Mouse (Mus musculus) lung, adult 2 months (tissue): ENCODE measurements around the gene Copg1.

Experiments used
- CTCF ChIP-seq: fragments of 200-500 bp; IDR thresholded peaks from 2 replicates; pipeline ENCODE4 v1.5.1; 2011; ENCODE audit warnings: mild to moderate bottlenecking, low read length, control low read depth; ENCODE audit not compliant: insufficient read depth
- POLR2A ChIP-seq: fragments of 200-500 bp; IDR thresholded peaks from 2 replicates; pipeline ENCODE4 v1.6.1; 2011; ENCODE audit warnings: low read depth, mild to moderate bottlenecking, control low read depth, low read length, borderline replicate concordance; ENCODE audit errors: extremely low read depth

DNA sequence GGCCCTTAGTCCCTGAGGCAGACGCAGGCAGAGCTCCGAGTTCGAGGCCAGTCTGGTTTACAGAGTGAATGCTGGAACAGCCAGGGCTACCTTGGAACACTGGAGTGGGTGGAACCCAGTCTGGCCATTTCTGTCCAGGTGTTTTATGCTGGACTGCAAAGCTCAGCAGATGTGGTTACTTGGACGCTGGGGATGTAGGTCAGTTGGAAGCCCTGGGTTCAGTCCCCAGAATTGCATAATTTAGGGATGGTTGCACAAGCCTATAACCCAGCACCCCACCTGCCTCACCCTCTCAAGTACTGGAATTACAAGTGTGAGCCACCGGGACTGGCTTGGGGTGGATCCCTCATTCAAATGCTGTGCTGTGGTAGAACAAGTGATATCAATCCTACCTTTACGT lies 21.4 kb upstream of the Copg1 start:
- TF ChIP-seq POLR2A: no peak
- no peak for TF ChIP-seq CTCF
